Mouse (Mus musculus): ENCODE measurements around the gene Lgals9. TPM values are rescaled to one million over a fixed set of nuclear protein-coding genes. Genes with fewer than 3 reads are reported as not detected.
"Not testable (repeated sequence)": the region's sequence is repeated elsewhere in the genome, so short reads cannot be mapped to it uniquely, and the experiment has no call there.

Gene Lgals9
- total and polyA plus RNA-seq, 3 experiments: 20.9 to 41.3 (median 22.4) TPM

DNA sequence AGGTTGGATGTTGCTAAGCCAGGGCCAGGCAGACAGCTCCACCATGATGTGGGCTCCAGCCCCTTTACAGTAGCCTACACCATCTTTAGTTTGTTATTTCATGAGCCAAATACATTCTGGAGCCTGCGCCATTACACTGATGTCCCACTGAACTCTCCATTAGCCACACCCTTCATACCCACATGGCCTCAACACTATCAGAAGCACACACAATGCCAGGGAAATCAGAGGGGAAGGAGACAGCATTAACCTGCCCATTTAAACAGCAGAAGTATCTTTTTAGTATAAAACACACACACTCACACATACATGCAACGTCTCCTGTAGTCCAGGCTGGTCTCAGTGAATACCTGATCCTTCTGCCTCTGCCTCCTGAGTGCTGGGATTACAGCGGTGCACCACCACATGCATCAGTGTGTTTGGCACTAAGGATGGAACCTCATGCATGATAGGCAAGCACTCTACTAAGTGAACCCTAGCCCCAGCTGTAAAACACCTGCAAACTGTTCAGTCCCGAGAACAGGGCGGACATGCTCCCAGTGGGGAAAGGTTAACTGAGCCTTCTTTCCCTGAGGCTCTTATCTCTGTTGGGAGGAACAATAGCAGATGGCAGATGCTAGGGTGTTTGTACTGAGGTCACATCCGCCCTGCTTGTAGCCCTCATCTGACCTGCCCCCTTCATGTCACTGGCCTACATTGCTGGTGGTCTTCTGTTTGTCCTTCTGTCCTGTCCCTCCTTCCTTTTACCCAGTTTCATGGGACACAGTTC is 23.4 kb upstream of the Lgals9 start:
- no peak for DNase-seq

DNA sequence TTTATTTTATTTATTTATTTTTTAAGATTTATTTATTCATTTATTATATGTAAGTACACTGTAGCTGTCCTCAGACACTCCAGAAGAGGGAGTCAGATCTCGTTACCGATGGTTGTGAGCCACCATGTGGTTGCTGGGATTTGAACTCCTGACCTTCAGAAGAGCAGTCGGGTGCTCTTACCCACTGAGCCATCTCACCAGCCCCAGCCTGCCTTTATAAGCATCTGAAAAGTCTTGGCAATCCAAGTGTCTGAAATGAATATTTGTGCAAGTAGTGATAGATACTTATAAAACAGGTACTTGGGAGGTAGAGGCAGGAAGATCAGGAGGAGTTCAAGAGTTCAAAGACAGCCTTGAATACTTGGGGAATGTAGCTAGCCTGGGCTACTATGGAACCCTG is 22.6 kb upstream of the Lgals9 start:
- DNase-seq: not testable (repeated sequence)

DNA sequence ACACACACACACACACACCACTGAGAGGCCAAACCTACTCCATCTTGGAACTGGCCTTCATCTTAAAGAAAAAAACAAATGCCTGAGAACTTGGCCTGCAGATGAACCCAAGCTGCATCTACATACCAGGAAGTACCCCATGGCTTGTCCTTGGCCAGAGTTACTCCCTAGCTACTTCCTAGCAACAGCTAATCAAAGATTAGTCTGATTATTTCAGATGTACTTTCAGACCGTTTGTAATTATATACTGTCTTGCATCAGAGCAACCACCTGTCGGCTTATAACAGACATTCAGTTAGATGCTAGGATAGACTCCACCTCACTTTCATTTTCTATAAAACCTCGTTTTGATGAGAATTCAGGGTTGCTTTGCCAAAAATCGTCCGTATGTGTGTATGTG is 21.7 kb upstream of the Lgals9 start:
- no peak for DNase-seq

DNA sequence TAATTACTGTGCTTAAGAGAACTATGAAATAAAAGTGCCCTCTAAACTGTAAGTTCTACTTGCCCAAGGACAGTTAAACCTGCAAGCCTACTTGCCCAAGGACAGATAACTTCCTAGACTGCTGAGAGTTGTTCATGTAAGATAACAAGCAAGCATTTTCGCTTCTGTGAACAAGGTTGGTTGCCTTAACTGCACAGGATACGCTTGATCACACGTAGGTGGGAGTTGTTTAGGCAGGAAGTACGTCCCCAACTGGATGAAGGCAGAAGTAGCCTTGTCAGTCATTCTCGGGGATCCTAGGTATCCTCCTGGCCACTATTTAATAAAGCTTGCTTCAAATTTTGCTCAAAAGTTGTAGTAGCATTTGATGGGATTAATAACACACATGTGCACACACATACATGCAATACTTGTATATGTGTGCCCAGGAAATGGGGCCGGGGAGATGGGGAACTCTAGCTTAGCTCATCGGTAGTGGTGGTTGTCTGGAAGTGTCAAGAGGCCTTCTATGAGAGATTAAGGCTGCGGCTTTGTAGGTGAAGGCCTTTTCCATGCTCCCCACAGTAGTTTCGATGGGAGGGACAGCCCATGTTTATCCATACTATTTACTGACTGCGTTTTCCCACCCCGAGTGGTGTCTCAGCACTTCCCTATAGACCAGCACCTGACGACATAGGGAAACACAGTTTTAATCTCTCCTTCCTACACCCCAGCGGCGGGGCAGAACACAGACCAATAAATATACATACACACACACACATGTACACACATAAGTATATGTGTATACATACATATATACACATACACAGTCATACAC is 21.0 kb upstream of the Lgals9 start:
- no peak for DNase-seq

DNA sequence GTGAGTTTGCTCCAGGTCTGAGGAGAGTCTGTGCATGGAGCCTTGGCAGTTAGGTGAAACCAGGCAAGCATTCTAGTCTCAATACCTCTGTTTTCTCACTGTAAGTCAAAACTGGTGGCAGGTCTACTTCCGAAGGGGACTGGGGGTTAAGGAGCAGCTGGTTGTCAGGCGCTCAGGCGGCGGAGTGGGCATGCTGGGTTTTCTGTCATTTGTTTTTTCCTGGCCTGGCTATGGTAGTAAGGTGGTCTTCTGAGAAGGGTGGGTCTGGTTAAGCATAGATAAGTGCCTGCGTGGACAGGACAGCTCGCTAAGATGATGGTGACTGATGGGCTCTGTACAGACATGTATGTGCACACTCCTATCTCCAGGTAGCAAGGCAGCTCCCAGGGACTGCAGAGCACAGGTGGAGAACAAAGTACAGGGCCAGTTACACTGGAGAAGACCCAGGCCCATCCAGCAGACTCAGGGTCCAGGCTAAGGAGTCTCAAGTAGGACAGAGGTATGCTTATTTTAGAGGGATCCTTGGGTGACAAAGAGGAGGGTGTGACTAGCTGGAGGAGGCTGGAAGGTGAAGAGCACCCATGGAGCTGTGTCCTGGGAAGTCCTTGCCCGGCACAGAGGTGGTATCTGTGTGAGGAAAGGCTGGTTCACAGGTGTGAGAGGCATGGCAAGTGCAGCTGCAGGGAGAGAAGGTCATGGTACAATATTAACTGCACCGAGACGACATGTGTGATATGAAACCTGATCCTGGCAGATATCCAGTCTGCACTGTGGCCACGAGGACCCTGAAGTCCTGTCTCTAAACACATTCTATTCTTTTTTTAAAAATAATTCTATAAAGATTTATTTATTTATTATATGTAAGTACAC is 19.3 kb upstream of the Lgals9 start:
- no peak for DNase-seq

DNA sequence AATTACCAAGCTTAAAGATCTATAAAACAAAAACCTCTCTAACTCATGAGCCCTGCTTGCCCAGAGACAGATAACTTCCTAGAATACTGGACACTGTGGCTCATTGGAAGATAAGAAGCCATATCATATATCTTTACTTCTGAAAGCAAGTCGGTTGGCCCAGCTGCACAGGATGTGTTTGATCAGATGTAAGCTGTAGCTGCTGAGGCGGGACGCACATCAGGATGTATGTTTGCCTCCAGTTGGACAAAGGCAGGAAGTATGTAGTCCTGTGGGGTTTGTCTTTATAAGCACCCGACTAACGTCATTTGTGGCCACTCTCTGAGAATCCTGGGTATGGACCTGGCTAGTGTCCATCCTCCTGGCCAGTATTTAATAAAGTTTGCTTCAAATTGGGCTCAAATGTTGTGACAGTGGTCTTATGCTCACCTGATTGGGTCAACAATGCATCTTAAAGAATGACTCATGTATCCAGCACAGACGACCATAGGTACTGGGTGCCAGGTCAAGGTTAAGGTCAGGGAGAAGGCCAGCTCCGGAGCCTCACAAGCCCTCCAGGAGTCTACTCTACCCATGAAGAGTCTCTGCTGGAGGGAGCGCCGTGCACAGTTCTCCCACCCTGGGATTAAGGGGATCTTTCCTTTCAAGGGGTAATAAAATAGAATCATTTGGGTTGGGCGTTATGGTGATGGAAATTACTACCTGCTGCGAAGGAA is 18.5 kb upstream of the Lgals9 start:
- DNase-seq: no peak

DNA sequence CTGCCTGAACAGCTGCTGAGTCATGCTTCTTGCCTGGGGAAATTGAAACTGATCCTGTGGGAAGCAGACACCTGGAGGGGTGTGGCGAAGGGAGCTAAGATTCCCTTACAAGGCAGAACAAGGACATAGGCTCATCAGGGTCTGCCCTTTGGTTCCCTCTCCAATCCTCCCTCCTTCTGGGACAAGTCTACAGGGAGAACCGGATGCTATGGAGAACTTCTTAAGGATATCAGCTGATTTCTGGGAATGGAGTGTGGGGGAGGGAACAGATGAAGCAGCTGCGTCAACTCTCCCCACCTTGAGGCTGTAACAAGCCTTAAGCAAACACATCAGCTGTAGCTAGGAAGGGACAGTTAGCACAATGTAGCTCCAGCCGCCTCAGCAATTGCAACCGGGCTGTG is 17.8 kb upstream of the Lgals9 start:
- DNase-seq: no peak

DNA sequence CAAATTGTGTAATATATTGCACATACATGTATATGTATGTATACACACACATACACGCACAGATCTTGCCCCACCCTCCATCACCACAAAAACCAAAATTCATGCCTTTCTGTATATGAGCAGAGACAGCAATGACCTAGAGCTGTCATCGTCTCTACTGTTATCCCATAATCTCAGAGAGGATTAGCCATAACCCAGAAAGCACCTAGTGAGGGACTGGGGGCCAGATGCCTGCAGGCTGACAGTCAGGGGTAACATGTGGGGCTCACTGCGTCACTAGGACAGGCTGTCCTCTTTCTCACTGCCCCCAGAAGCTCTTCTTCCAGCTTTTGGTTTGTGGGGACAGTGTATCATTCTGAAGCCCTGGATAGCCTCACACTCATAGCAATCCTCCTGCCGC is 17.1 kb upstream of the Lgals9 start:
- DNase-seq: no peak

DNA sequence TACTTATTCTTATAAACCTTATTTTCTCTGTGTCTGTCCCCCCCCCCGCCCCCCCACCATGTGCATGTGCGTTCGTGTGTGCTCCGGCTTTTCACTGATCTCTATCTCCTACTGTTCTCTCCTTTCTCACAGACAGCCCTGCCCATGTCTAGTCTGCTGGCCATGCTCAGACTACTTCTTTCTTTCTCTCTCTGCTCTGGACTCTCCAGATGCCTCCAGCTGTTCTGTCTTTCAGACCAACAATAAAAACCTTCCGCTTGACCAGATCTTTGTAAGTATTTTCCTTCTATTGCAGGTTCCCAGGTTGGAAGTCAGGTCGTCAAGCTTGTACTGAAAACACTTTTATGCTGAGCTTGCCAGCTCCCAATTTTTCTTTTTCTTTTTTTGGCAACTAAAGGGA is 14.4 kb upstream of the Lgals9 start:
- no peak for DNase-seq

DNA sequence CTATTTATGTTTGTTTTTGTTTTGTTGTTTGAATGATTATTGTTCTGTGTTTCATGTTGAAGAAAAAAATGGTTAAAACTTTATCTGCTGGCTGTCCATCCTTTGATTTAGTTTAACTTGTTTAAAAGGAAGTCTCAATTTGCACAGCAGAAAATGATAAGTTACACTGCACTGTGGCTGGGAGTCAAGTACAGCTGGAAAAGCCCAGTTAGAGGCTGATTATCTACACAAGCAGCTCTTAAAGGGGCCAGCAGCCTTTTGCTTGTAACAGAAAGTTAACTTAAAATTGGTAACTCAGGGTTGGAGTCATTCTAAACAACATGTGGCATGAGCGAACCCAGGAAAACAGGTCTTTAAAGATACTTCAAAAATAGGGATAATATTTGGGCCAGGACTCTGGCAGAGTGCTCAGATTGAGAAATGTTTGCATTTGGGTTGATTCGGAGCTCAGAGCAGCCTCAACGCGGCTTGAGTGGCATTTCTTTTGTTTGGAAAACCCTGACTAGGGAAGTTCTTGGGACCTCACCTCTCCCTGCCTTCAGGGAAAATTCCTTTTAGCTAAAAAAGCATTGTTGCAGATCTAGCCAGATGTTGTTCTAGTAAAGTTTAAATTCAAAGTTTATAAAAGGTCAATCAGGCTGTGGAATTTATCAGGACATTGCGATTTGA is 6.3 kb upstream of the Lgals9 start:
- not testable (repeated sequence) for DNase-seq

DNA sequence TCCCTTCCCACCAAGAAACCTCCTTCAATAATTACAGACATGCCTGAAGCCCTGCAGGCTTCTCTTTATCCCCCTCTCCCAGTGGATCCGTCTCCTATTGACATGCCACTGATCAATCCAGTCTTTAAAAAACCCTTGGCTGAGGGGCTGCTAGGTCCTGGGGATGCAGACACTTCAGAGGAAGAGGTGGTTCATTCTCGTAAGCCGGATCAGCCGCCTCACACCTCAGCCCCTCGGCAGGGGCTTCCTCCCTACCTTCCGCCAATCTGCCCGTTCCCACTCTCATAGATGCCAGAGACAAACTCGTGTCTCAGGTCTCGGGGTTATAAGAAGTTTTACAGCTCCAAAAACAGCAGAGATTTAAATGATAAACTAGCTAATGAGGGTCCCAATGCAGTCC is 5.3 kb upstream of the Lgals9 start:
- DNase-seq: no peak

DNA sequence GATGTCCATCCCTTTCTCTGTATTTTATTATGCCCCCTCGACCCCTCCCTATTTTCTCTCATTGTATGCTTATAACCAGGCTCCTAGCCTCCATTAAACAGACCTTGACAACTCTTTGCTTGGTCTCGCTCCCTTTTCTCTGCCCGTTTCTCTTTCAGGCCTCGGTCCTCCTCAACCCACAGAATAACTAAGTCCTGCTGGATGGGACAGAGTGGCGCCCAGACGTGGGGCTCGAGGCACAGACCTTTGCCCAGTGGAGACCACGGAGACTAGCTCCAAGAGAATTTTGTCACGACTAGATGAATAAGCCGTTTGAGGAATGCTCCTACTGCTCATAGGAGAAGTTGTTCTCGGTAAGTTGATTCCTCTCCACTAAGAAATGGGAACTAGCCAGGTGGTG is 4.5 kb upstream of the Lgals9 start:
- not testable (repeated sequence) for DNase-seq

DNA sequence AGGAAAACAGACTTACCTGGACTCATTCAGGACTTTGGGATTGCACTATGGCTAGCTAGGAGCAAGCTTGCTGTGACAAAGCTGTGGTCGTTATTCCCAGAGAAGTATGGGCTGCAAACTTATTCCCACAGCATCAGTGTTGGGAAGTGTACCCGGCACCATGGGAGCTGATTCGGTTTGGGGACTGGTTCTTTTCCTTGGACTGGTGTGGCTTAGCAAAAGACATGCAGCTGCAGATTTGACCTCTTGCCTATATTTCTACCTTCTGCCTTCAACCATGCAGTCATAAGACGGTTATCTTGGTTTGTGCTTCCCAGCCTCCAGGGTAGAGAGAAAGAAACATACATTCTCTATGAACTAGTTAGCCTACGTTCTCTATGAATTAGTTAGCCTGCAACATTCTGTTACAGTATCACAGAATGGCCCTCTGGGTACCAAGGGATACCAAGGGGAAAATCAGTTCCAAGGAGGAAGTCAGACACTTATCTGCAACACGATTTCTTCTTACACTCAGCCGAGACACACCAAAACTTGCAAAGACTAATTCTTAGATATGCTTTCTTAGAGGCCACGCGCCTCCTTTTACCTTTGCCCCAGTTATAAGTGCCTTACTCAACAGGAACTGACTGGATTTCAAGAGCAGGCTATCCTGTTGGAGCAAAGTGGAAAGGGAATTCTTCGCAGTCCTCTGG is 1.7 kb upstream of the Lgals9 start:
- DNase-seq: no peak

DNA sequence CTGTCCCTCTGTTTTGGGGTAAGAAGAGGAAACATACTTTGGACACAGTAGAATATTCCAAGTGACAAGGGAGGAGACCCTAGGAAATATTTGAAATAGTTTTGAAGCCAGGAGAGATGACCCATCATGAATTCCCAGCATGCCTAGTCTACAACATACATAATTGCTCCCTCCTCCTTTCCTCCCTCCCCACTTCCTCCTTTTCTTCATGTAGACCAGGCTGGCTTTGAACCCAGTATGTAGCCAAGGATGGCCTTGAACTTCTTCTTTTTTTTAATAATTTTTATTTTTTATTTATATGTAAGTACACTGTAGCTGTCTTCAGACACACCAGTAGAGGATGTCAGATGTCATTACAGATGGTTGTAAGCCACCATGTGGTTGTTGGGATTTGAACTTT is 759 bp upstream of the Lgals9 start:
- no peak for DNase-seq

DNA sequence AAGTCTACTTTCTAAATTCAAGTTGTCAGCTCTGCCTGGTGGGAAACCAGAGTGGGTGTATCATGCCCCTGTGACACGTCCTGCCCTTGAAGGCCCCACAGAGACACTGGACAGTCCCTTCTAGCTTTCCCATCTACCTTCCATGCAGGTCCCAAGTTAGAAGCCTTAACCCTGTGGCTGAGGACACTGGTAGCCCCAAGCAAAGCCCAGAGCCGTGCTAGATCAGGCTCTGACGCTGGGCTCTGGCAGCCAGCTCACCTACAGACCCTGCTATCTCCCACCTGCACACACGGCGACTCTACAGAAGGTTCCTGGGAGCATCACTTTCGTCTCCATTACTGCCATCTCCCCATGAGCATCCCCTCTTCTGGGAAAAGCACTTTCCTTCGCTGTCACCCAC is 1.2 kb downstream of the Lgals9 start:
- no peak for DNase-seq

DNA sequence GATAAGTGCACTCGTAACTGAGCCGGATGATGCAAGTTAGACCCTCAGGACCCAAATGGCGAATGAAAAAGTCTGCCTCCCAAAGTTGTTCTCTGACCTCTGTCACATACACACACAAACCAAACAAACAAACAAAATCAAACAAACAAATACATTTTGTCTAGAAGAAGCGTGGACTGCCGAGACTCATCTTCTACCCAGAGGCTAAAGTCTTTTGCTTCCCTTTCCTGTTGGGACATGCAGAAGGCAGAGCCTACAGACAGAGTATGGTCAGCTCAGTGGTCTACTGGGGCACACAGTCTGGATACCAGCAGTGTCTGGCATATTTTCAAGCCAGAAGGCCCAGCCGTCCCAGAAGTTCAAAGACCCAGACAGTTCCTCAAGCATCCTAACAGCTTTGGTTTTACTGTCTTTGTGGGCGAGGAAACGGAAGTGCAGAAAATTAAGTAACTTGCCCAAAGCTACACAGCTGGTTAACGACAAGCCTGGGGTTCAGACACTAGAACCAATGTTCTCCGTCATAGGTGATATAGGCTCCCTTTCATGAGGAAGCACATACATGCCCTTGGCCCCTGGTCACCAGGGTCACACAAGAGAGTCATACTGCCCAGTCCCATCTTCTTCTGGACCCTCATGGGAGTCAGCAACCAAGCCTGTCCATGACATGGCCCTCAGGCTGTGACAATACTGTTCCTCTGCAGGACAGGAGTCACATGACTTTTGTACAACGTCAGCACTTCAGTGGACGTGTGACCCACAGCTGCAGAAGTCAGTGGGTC is 2.0 kb downstream of the Lgals9 start:
- no peak for DNase-seq

DNA sequence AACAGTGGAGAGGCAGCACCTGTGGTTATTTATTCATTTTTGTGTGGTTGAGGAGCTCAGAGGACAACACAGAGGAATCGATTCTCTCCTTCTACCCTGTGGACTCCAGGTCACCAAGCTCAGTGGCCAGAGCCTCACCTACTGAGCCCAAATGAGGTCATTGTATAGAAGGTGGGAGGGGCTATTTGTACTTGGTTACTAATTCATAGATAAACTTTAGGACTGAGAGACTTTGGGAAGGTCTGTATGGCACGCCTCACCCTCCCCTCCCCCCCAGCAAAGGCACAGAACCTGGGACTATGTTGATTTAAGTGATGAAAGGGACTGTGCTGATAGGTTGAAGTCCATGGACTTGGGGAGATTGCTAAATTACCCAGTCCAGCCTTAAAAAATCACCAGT is 2.7 kb downstream of the Lgals9 start:
- DNase-seq: no peak

DNA sequence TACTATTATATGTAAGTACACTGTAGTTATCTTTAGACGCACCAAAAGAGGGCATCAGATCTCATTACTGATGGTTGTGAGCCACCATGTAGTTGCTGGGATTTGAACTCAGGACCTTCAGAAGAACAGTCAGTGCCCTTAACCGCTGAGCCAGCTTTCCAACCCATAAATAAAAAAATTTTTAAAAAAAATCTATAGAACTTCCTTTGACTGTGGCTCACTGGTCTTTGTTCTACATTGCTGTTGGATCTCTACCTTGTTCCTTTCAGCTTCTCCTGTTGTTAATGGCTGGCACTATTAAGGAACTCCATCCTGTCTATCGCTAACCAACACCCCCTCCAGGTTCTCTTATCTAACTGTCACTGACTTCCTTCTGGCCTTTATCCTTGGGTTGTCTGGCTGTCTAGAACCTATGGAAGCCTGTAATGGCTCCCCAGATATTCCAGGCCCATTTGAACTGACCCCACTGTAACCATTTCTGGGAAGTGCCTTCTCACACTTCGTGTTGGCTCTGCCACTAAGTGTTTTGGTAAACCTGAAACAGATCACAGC is 4.6 kb downstream of the Lgals9 start:
- no peak for DNase-seq

DNA sequence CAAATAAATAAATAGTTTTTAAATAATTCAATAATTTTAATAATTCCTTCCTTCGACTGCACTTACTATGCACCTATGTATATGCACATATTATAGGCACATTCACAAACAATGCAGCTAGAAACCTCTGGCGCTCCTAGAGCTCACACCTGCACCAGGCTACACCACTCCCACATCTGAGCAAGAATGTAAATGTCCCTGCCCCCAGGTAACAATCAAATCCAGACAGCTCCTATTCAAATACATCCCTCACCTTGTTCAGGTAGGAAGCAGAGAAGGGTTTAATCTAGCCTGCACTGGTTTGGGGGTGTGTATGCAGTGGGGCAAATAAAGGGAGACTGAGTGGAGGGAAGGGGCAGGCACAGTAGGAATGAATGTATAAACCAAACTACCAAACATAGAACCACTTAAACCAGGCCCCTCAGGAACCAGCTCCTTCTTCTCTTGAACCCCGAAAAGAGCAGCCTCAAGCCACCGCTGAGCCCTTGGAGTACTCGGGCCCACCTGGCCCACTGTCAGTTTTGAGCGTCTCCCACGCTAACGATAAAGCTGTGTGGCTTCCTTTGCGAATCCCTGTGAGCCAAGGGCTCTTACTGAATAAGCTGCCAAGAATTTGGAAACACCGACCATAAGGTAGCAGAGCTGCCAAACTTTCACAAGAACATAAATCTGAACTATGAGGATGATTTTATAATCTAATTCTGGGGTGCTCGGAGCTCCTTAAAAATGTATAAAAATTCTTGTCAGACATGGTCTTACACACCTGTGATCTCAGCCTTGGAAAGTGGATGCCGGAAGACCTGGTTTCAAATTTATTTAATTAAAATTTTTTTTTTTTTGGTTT is 6.3 kb downstream of the Lgals9 start:
- no peak for DNase-seq

All from adrenal gland, adult 2 months (tissue).